Mouse (Mus musculus): ENCODE results near the gene Abcc6.

DNA sequence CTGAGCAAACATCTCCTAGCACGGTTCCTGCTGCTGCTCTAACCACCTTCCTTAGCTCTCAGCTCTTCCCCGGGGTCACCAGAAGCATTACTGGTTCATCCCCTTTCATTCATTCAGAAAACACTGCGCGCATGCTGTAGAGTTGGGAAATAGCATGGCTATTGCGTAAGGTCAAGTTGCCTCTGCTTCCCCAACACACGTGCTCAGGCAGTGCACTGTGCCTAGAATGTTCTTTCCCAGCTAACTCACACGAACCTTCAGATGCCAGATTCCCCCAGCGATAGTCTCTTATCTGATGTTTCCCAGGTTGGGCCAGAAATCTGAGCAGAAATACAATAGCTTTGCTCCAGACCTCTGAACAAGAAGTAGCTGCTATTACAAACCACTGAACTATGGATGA, 37.6 kb downstream of the Abcc6 start:
- TF ChIP-seq GATA1 (IDR thresholded peaks at IDR 0.05; ENCODE audit: borderline replicate concordance, low read length) (no peak), FLI1 (IDR thresholded peaks at IDR 0.05; ENCODE audit: low read length) (no peak)

Data from megakaryocyte, embryonic 14.5 days (primary cell).